Mouse (Mus musculus): Measurements from ENCODE around the gene Tomm40l. TPM values are rescaled to one million over a fixed set of nuclear protein-coding genes. Genes with fewer than 3 reads are reported as not detected.
A peak's percentile ranks its signal among the peaks of the same experiment; 100 is the strongest.

Tomm40l gene
- polyA plus RNA-seq, 2 experiments: 26.3 to 29.2 TPM

DNA sequence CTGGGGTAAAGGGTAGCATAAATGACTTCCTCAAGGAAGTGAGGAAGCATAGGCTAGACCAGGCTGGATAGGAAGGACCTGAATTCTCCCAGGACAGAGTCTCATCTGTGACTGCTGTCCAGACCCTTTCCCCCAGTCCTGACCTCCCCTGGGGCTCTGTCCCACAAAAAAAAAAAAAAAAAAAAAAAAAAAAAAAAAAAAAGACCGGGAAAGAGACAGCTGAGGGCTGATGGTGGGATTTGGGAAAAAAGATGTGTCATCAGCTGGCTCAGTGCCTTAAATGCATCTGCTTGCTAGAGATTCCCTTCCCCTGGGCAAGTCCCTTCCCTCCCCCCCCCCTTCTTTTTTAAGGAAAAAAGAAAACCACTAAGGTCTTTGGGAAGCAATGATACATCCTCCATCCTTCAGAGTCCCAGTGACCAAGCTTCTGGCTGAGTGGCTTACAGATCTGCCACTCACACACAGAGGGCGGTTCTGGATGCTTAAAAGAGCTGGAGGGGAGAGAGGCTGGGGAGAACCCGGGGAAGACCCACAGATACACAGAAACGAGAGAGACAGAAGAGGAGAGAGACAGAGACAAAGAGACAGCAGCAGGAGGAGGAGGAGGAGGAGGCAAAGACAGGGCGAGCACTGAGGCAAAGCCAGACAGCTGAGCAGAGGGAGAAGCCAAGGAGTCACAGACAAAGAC lies 27.7 kb upstream of the Tomm40l start, which contains the start of gene Adamts4:
Gene Adamts4, plus strand, starts transcription at position 509 of the 688 bp plus-strand sequence.
- 20% methylated on average over 5 of the region's 5 CpGs for WGBS
- ATAC-seq (ENCODE audit: low FRiP score, low read depth): no peak
- Histone ChIP-seq H3K4me3 (replicated peaks; ENCODE audit: low read length) (peak within 1 kb of the TSS; percentile 39), H3K27ac (replicated peaks; ENCODE audit: low read depth, low read length) (peak within 1 kb of the TSS; percentile 94), H3K36me3 (ENCODE audit: control insufficient read depth, insufficient read depth, low read length) (peaks cover 14% of the 10 kb centered on the region), H3K4me1 (ENCODE audit: control insufficient read depth, insufficient read depth, low read length) (peaks cover 45% of the 10 kb centered on the region), H3K4me2 (replicated peaks; ENCODE audit: low read depth, low read length, severe bottlenecking) (peak within 1 kb of the TSS; percentile 70), H3K9me3 (ENCODE audit: control insufficient read depth, low read length) (no peaks in the 10 kb centered on the region), H3K9ac (ENCODE audit: low read depth, low read length, severe bottlenecking) (peak within 1 kb of the TSS; percentile 52), H3K27me3 (ENCODE audit: control insufficient read depth, insufficient read depth, low read length) (no peaks in the 10 kb centered on the region)
- no peak for TF ChIP-seq POLR2A (IDR thresholded peaks at IDR 0.05; ENCODE audit: borderline replicate concordance, extremely low read depth, insufficient read depth, insufficient read length)
- DNase-seq (ENCODE audit: low spot score): peak; percentile 82

DNA sequence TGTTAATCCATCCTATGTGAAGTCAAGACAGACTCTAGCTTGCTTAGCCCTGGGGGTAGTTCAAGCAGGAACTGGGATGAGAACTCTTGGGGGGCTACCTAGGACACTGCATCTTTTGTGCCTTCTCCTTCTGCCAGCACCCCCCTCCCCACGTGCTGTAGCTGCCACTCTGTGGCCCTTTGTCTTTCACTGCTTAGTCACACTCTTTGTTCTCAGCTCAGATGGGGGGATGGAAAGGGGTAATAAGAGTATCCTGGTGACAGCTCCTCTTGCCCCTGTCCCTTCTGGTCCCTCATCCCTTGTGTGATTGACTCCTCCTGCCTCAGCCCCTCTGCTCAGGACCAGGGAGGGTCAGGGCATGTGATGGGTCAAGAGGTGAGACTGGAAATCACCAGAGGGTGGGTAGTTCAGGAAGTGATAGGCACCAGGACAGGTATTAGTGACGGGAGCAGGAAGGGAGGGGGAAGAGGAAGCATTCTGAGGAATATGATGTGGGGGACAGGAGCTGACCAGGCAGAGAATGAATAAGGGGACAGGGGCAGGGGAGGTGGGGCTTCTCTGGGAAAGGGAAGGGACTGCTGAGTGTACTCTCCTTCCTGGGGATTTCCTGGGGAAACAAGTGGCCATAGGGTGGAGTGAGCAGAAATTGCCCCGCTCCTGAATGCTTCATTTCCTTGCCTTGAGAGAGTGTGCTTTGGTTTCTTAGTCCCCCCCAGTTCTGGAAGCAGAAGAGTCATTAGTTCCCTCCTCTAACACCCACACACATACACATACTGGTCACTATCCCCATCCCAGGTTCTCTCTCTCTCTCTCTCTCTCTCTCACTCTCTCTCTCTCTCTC lies 26.3 kb upstream of the Tomm40l start:
- Histone ChIP-seq H3K27me3 (ENCODE audit: control insufficient read depth, insufficient read depth, low read length) (no peaks in the 10 kb centered on the region), H3K4me2 (replicated peaks; ENCODE audit: low read depth, low read length, severe bottlenecking) (no peak overlapping the region), H3K9ac (ENCODE audit: low read depth, low read length, severe bottlenecking) (no peak overlapping the region), H3K4me1 (ENCODE audit: control insufficient read depth, insufficient read depth, low read length) (peaks cover 45% of the 10 kb centered on the region), H3K36me3 (ENCODE audit: control insufficient read depth, insufficient read depth, low read length) (peaks cover 17% of the 10 kb centered on the region), H3K9me3 (ENCODE audit: control insufficient read depth, low read length) (no peaks in the 10 kb centered on the region), H3K27ac (replicated peaks; ENCODE audit: low read depth, low read length) (peak overlapping the region; percentile 69), H3K4me3 (replicated peaks; ENCODE audit: low read length) (no peak overlapping the region)
- ATAC-seq (ENCODE audit: low FRiP score, low read depth): no peak
- no peak for TF ChIP-seq POLR2A (IDR thresholded peaks at IDR 0.05; ENCODE audit: borderline replicate concordance, extremely low read depth, insufficient read depth, insufficient read length)
- no peak for DNase-seq (ENCODE audit: low spot score)
- 64% methylated on average over 3 of the region's 3 CpGs for WGBS

DNA sequence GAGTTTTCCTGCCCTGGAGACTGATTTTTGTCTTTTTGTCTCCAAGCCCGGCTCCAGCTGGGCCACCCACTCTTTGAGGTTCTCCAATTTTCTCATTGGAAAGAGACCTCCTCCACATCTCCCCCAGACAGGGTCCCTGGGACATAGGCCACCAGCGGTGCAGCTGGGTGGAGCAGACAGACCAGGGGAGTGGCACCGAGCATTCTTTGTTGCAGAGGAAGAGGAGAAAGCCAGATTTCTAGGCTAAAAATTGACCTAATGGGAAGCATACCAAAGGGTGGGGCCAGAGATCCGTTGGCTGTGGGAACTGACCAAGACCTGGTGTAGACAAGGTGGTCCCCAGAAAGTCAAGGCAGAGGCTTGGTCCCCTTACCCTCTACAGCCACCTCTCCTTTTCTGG lies 25.6 kb upstream of the Tomm40l start:
- Histone ChIP-seq H3K27ac (replicated peaks; ENCODE audit: low read depth, low read length) (peak overlapping the region; percentile 69), H3K36me3 (ENCODE audit: control insufficient read depth, insufficient read depth, low read length) (peaks cover 23% of the 10 kb centered on the region), H3K4me1 (ENCODE audit: control insufficient read depth, insufficient read depth, low read length) (peaks cover 45% of the 10 kb centered on the region), H3K27me3 (ENCODE audit: control insufficient read depth, insufficient read depth, low read length) (no peaks in the 10 kb centered on the region), H3K4me2 (replicated peaks; ENCODE audit: low read depth, low read length, severe bottlenecking) (peak overlapping the region; percentile 50), H3K9me3 (ENCODE audit: control insufficient read depth, low read length) (no peaks in the 10 kb centered on the region), H3K9ac (ENCODE audit: low read depth, low read length, severe bottlenecking) (no peak overlapping the region), H3K4me3 (replicated peaks; ENCODE audit: low read length) (peak overlapping the region; percentile 71; the same call in 1 of the 2 replicates)
- no peak for TF ChIP-seq POLR2A (IDR thresholded peaks at IDR 0.05; ENCODE audit: borderline replicate concordance, extremely low read depth, insufficient read depth, insufficient read length)
- DNase-seq (ENCODE audit: low spot score) (no peak), ATAC-seq (ENCODE audit: low FRiP score, low read depth) (no peak)
- 23% methylated on average over 4 of the region's 4 CpGs for WGBS

DNA sequence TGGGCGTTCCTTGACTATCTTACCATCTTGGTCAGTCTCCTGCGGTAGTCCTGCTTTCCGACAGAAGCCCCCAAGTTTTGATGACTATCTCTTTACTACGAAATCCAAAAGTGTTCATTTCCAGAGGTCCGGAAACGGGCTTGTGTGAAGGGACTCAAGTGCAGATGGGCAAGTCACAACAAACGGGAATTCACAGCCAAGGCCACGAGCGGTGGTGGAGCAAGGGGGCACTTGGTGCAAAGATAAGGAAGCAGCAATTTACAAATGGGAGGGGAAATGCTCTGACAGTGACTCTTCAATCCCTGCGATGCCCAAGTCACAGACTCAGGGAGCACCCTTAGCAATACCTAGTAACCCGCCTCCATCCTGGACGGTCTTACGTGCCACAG lies 25.1 kb upstream of the Tomm40l start:
- H3K4me1 ChIP-seq (ENCODE audit: control insufficient read depth, insufficient read depth, low read length): peaks cover 42% of the 10 kb centered on the region
- H3K36me3 ChIP-seq (ENCODE audit: control insufficient read depth, insufficient read depth, low read length): peaks cover 28% of the 10 kb centered on the region
- DNase-seq (ENCODE audit: low spot score): no peak
- H3K9me3 ChIP-seq (ENCODE audit: control insufficient read depth, low read length): no peaks in the 10 kb centered on the region
- H3K4me2 ChIP-seq (replicated peaks; ENCODE audit: low read depth, low read length, severe bottlenecking): peak overlapping the region; percentile 50
- no peaks in the 10 kb centered on the region for H3K27me3 ChIP-seq (ENCODE audit: control insufficient read depth, insufficient read depth, low read length)
- WGBS: 13% methylated on average over 13 of the region's 13 CpGs
- H3K27ac ChIP-seq (replicated peaks; ENCODE audit: low read depth, low read length): peak overlapping the region; percentile 69
- peak overlapping the region; percentile 71 for H3K4me3 ChIP-seq (replicated peaks; ENCODE audit: low read length)
- TF ChIP-seq POLR2A (IDR thresholded peaks at IDR 0.05; ENCODE audit: borderline replicate concordance, extremely low read depth, insufficient read depth, insufficient read length): no peak
- peak overlapping the region; percentile 38; the same call in 1 of the 2 replicates for H3K9ac ChIP-seq (ENCODE audit: low read depth, low read length, severe bottlenecking)
- no peak for ATAC-seq (ENCODE audit: low FRiP score, low read depth)

DNA sequence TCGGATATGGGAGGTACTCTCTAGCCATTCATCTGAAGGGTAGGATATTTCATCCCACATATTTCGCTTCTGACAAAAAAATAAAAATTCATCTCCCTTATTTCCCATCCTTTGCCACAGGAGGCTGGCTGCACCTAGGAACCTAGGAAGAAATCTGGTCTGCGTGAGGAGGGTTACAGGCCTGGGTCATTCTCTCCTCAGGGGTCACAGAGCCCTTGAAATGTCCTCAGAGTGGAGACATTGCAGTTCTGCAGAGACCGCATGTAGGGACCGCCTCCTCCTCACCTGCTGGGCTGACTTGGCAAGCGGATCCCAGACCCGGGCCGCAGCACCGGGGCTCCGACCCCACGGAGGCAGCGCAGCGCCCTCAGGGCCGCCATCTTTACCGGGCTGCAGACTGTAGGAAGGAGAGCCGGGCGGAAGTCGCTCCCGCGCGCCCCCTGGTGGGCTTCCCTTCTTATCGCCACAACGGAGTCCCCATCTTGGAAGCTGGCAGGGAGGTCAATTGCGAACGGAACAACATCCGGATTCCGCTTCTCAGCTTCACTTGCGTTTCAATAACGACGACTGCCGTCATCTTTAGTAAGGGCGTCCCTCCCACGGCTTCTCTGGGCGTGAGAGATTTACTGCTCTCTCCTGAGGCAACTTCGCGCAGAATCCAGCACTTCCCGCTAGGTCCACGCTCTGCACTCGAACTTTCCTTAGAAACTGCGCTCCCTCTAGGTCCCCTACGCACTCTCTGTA lies 24.6 kb upstream of the Tomm40l start:
- H3K4me2 ChIP-seq (replicated peaks; ENCODE audit: low read depth, low read length, severe bottlenecking): peak overlapping the region; percentile 80
- DNase-seq (ENCODE audit: low spot score) (peak; percentile 100), ATAC-seq (ENCODE audit: low FRiP score, low read depth) (peak; percentile 92)
- peak overlapping the region; percentile 69 for H3K27ac ChIP-seq (replicated peaks; ENCODE audit: low read depth, low read length)
- under 1% methylated on average over 41 of the region's 41 CpGs for WGBS
- peaks cover 39% of the 10 kb centered on the region for H3K4me1 ChIP-seq (ENCODE audit: control insufficient read depth, insufficient read depth, low read length)
- H3K9me3 ChIP-seq (ENCODE audit: control insufficient read depth, low read length): no peaks in the 10 kb centered on the region
- H3K27me3 ChIP-seq (ENCODE audit: control insufficient read depth, insufficient read depth, low read length): no peaks in the 10 kb centered on the region
- H3K9ac ChIP-seq (ENCODE audit: low read depth, low read length, severe bottlenecking): peak overlapping the region; percentile 83
- peak overlapping the region; percentile 71 for H3K4me3 ChIP-seq (replicated peaks; ENCODE audit: low read length)
- H3K36me3 ChIP-seq (ENCODE audit: control insufficient read depth, insufficient read depth, low read length): peaks cover 33% of the 10 kb centered on the region
- TF ChIP-seq POLR2A (IDR thresholded peaks at IDR 0.05; ENCODE audit: borderline replicate concordance, extremely low read depth, insufficient read depth, insufficient read length): peak; percentile 94

All from limb, embryonic 14.5 days (tissue).